Mouse (Mus musculus): ENCODE measurements at regions not wholly inside any gene's neighbourhood (a gene's known extent, or its start where the extent isn't known, plus 50 kb on each side); places are given as distances from the start of the nearest gene placed in this dataset.

GRCm38 (mm10) chr13:119318358-119318757 lies 110.0 kb upstream of the Paip1 start:
- TF ChIP-seq TBP (conservative IDR thresholded peaks at IDR 0.05; ENCODE audit: low read depth, low read length) (no peak), MAX (IDR thresholded peaks at IDR 0.05; ENCODE audit: low read length) (no peak), CHD2 (IDR thresholded peaks at IDR 0.05; ENCODE audit: low read length) (no peak), CTCF (conservative IDR thresholded peaks at IDR 0.05 in 1 of 2, IDR thresholded peaks at IDR 0.05 in 1 of 2; ENCODE audit: low read depth in 2 of 2, low read length in 2 of 2) (peak; percentile 12 to 46; a peak in 2 of 4 replicates), EP300 (IDR thresholded peaks at IDR 0.05; ENCODE audit: low read length) (no peak), E2F4 (IDR thresholded peaks at IDR 0.05; ENCODE audit: insufficient replicate concordance, low read depth, low read length) (no peak), HCFC1 (IDR thresholded peaks at IDR 0.05; ENCODE audit: low read depth, low read length) (no peak), USF1 (IDR thresholded peaks at IDR 0.05; ENCODE audit: low read depth, low read length) (no peak)
